Mouse (Mus musculus): ENCODE measurements around the gene Slc7a5. TPM values are rescaled to one million over a fixed set of nuclear protein-coding genes. Genes with fewer than 3 reads are reported as not detected.

Gene Slc7a5
- polyA plus RNA-seq, 1 experiment from 2014 or later, result 18.7 TPM

DNA sequence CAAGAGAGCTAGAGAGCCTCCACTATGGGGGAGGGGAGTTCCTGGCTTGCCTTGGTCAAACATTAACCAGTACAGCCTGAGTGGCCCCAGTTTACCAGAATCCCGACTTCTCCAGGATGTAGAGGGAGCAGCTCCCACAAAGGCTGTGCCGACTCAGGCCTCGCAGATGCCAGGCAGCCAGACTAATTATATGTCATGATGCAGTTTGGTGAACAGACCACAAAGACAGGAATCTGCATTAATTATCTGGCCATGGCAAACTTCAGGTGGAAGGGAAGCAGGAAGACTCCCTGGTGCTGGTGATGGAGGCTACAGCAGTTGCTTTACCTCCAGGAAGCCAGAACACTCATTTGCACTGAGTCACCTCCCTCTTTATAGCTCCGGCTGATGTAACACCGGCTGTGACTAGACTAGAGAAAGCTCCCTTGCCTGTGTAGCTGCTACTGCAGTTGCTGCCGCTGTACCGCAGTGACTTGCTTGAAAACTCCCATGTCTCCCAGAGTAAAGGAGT lies 9.6 kb downstream of the Slc7a5 start:
- Histone ChIP-seq H3K36me3 (ENCODE audit: control insufficient read depth, insufficient read depth, low read length) (peaks cover 16% of the 10 kb centered on the region), H3K27me3 (ENCODE audit: control insufficient read depth, insufficient read depth, low read length) (no peaks in the 10 kb centered on the region), H3K4me3 (ENCODE audit: control insufficient read depth in 1 of 2, insufficient read depth in 1 of 2, low read depth in 1 of 2, low read length in 2 of 2) (no peak overlapping the region; a peak in 1 of 4 replicates), H3K9me3 (ENCODE audit: control insufficient read depth, low read length) (no peaks in the 10 kb centered on the region), H3K27ac (replicated peaks in 1 of 2; ENCODE audit: control insufficient read depth in 1 of 2, insufficient read depth in 1 of 2, low read depth in 2 of 2, low read length in 2 of 2) (peak overlapping the region; percentile 71 to 82), H3K4me2 (ENCODE audit: low read length) (peak overlapping the region; percentile 53), H3K4me1 (ENCODE audit: control insufficient read depth in 2 of 2, insufficient read depth in 2 of 2, low read length in 2 of 2) (peaks cover 37 to 48% of the 10 kb centered on the region in 2 experiments), H3K9ac (ENCODE audit: low read length) (peak overlapping the region; percentile 45)
- peak; percentile 16 for ATAC-seq (ENCODE audit: insufficient number of reproducible peaks, insufficient read depth, low FRiP score, low read depth)
- WGBS, result 23% methylated on average over 7 of the region's 7 CpGs

DNA sequence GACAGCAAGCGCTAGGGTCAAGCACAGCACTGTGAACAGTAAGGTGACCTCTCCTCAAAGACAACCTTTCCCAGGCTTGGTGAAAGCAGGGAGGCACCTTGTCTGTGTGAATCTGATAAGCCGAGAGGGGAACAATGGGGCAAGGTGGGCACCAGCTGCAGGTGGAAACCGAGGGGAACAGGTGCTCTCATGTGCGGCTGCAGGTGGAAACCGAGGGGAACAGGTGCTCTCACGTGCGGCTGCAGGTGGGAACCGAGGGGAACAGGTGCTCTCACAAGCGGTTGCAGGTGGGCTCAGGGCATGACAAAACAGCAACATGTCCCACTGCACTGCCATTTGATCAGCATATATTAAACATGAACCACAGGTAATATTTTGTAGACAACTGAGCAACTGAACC lies 10.3 kb downstream of the Slc7a5 start:
- WGBS, result 89% methylated on average over 9 of the region's 9 CpGs
- Histone ChIP-seq H3K9me3 (ENCODE audit: control insufficient read depth, low read length) (no peaks in the 10 kb centered on the region), H3K36me3 (ENCODE audit: control insufficient read depth, insufficient read depth, low read length) (peaks cover 16% of the 10 kb centered on the region), H3K4me2 (ENCODE audit: low read length) (no peak overlapping the region), H3K4me1 (ENCODE audit: control insufficient read depth in 2 of 2, insufficient read depth in 2 of 2, low read length in 2 of 2) (peaks cover 32 to 46% of the 10 kb centered on the region in 2 experiments), H3K27me3 (ENCODE audit: control insufficient read depth, insufficient read depth, low read length) (no peaks in the 10 kb centered on the region), H3K4me3 (ENCODE audit: control insufficient read depth in 1 of 2, insufficient read depth in 1 of 2, low read depth in 1 of 2, low read length in 2 of 2) (no peak overlapping the region), H3K27ac (replicated peaks in 1 of 2; ENCODE audit: control insufficient read depth in 1 of 2, insufficient read depth in 1 of 2, low read depth in 2 of 2, low read length in 2 of 2) (peak overlapping the region in 1 of 2 experiments; percentile 82; a peak in 1 of 4 replicates), H3K9ac (ENCODE audit: low read length) (peak overlapping the region; percentile 45)
- ATAC-seq (ENCODE audit: insufficient number of reproducible peaks, insufficient read depth, low FRiP score, low read depth), result no peak

DNA sequence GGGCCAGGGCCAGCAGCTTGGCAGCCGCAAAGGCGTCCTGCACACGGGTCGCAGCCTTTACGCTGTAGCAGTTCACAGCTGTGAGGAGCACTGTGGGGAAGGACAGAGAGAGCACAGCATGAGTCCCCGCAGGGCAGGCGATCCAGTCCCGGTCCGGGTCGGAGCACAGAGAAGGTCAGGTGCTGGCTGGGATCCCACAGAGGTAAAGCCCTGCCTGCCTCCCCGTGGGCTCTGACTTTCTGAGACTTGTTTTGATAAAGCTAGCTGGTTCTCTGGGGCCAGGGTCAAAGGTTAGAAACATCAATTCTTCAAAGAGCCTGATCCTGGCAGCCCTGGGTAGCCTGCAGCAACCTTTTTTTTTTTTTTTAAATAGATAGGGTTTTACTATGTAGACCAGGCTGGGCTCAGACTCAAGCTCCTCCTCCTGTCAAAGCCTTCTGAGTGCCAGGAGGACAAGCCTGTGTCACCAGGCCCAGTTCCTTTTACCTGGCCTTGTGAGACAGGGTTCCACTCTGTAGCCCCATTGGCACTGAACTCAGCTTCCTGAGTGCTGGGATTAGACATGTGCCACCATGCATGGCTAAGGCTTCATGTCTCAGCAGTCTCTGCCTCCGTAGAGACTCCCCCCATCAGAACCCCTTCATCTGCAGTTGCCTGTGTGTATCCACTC lies 10.9 kb downstream of the Slc7a5 start:
- 76% methylated on average over 12 of the region's 12 CpGs for WGBS
- Histone ChIP-seq H3K27me3 (ENCODE audit: control insufficient read depth, insufficient read depth, low read length) (no peaks in the 10 kb centered on the region), H3K4me2 (ENCODE audit: low read length) (no peak overlapping the region), H3K27ac (replicated peaks in 1 of 2; ENCODE audit: control insufficient read depth in 1 of 2, insufficient read depth in 1 of 2, low read depth in 2 of 2, low read length in 2 of 2) (no peak overlapping the region), H3K36me3 (ENCODE audit: control insufficient read depth, insufficient read depth, low read length) (peaks cover 16% of the 10 kb centered on the region), H3K9ac (ENCODE audit: low read length) (peak overlapping the region; percentile 7; the same call in 1 of the 2 replicates), H3K4me1 (ENCODE audit: control insufficient read depth in 2 of 2, insufficient read depth in 2 of 2, low read length in 2 of 2) (peaks cover 26 to 40% of the 10 kb centered on the region in 2 experiments), H3K4me3 (ENCODE audit: control insufficient read depth in 1 of 2, insufficient read depth in 1 of 2, low read depth in 1 of 2, low read length in 2 of 2) (no peak overlapping the region), H3K9me3 (ENCODE audit: control insufficient read depth, low read length) (no peaks in the 10 kb centered on the region)
- no peak for ATAC-seq (ENCODE audit: insufficient number of reproducible peaks, insufficient read depth, low FRiP score, low read depth)

DNA sequence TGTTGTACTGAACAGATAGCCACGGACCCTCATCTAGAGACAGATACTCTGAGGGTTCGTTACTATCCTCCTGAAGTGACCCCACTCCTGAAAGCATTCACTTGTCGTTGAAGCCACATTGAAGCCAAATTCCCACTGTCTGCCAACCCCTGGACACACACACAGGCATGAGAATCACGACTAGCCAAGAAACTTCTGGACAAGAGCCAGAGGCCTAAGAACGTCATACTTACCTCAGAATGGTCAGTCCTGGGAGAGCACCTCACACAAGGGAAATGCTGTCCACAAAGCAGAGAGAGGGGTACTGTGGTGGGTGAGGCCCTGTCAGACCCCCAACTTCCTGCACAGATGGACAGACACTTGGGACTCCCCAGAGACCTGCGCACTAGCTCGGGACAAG lies 11.6 kb downstream of the Slc7a5 start:
- H3K4me2 ChIP-seq (ENCODE audit: low read length), result no peak overlapping the region
- H3K9ac ChIP-seq (ENCODE audit: low read length), result no peak overlapping the region
- no peak overlapping the region for H3K27ac ChIP-seq (replicated peaks in 1 of 2; ENCODE audit: control insufficient read depth in 1 of 2, insufficient read depth in 1 of 2, low read depth in 2 of 2, low read length in 2 of 2)
- peaks cover 23 to 34% of the 10 kb centered on the region in 2 experiments for H3K4me1 ChIP-seq (ENCODE audit: control insufficient read depth in 2 of 2, insufficient read depth in 2 of 2, low read length in 2 of 2)
- 69% methylated on average over 7 of the region's 7 CpGs for WGBS
- no peak for ATAC-seq (ENCODE audit: insufficient number of reproducible peaks, insufficient read depth, low FRiP score, low read depth)
- no peaks in the 10 kb centered on the region for H3K9me3 ChIP-seq (ENCODE audit: control insufficient read depth, low read length)
- H3K27me3 ChIP-seq (ENCODE audit: control insufficient read depth, insufficient read depth, low read length), result no peaks in the 10 kb centered on the region
- H3K4me3 ChIP-seq (ENCODE audit: control insufficient read depth in 1 of 2, insufficient read depth in 1 of 2, low read depth in 1 of 2, low read length in 2 of 2), result no peak overlapping the region
- peaks cover 16% of the 10 kb centered on the region for H3K36me3 ChIP-seq (ENCODE audit: control insufficient read depth, insufficient read depth, low read length)

DNA sequence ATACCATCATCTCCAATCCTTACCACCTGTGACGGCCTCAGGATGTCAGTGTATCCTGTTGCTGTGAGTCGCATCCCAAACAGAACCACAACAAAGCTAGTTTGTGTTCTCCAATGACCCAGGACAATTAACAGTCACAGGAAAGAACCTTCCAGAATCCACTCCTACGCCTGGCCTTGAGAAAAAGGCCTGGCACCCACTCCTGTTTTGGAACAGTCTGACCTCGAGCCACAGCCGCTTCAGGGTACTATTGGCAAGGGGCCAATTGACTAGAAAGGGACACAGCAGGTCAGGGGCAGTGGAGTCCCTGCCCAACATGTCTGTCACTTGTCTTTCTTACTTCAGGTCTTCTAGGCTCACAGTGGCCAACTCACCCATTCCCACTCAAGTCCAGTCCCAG lies 14.6 kb downstream of the Slc7a5 start:
- peaks cover 22% of the 10 kb centered on the region for H3K36me3 ChIP-seq (ENCODE audit: control insufficient read depth, insufficient read depth, low read length)
- no peak overlapping the region for H3K4me3 ChIP-seq (ENCODE audit: control insufficient read depth in 1 of 2, insufficient read depth in 1 of 2, low read depth in 1 of 2, low read length in 2 of 2)
- peaks cover 8 to 18% of the 10 kb centered on the region in 2 experiments for H3K4me1 ChIP-seq (ENCODE audit: control insufficient read depth in 2 of 2, insufficient read depth in 2 of 2, low read length in 2 of 2)
- no peak overlapping the region for H3K9ac ChIP-seq (ENCODE audit: low read length)
- no peaks in the 10 kb centered on the region for H3K9me3 ChIP-seq (ENCODE audit: control insufficient read depth, low read length)
- H3K27ac ChIP-seq (replicated peaks in 1 of 2; ENCODE audit: control insufficient read depth in 1 of 2, insufficient read depth in 1 of 2, low read depth in 2 of 2, low read length in 2 of 2), result no peak overlapping the region
- H3K4me2 ChIP-seq (ENCODE audit: low read length), result no peak overlapping the region
- H3K27me3 ChIP-seq (ENCODE audit: control insufficient read depth, insufficient read depth, low read length), result no peaks in the 10 kb centered on the region
- WGBS, result 63% methylated on average over 5 of the region's 5 CpGs
- no peak for ATAC-seq (ENCODE audit: insufficient number of reproducible peaks, insufficient read depth, low FRiP score, low read depth)

DNA sequence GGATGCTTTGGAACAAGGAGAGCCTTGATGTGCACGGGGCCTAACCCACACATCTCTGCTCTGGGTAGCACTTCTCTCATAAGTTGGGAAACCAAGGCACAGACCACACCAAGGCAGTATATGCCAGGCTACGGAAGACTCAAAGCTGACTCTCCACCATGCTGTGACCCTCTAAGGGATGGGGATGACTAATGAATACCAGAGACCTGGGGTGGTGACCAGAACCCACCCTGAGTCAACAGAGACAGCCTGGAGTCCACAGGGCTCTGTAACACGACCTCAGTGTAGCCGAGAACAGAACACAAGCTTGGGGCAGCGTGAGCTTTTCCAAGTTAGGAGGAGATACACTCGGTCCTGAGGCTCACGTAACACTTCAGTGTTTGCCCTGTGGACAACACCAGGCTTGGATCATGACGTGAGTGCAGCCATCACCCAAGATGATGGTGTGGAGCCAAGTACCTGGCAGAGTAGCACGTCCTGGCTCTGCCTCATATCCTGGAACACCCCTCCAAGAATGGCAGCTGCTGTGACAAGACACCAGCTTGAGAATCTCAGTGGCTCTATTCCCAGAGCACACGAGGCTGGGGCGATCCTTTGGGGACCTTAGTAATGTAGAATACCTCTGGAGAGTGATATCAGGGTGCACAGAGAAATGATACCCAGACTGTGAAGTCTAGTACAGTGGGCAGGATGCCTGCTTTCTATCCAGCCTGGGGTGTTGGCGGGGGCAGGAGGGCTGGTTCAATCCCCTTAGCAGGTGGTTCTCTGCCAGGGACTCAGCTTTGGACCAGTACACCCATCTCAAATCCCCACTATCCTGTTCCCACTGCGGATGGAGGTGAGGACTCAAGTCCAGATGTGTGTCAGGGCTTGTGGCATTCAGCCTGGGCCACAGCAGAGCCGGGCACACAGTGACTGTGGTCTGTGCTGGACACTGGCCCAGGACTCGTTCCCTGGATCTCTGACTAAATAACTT lies 17.4 kb downstream of the Slc7a5 start:
- ATAC-seq (ENCODE audit: insufficient number of reproducible peaks, insufficient read depth, low FRiP score, low read depth), result no peak
- no peaks in the 10 kb centered on the region; a peak in 1 of 4 replicates for H3K4me1 ChIP-seq (ENCODE audit: control insufficient read depth in 2 of 2, insufficient read depth in 2 of 2, low read length in 2 of 2)
- no peak overlapping the region for H3K4me2 ChIP-seq (ENCODE audit: low read length)
- no peak overlapping the region for H3K9ac ChIP-seq (ENCODE audit: low read length)
- no peaks in the 10 kb centered on the region for H3K27me3 ChIP-seq (ENCODE audit: control insufficient read depth, insufficient read depth, low read length)
- peaks cover 41% of the 10 kb centered on the region for H3K36me3 ChIP-seq (ENCODE audit: control insufficient read depth, insufficient read depth, low read length)
- no peaks in the 10 kb centered on the region for H3K9me3 ChIP-seq (ENCODE audit: control insufficient read depth, low read length)
- 80% methylated on average over 15 of the region's 15 CpGs for WGBS
- H3K27ac ChIP-seq (replicated peaks in 1 of 2; ENCODE audit: control insufficient read depth in 1 of 2, insufficient read depth in 1 of 2, low read depth in 2 of 2, low read length in 2 of 2), result no peak overlapping the region
- no peak overlapping the region for H3K4me3 ChIP-seq (ENCODE audit: control insufficient read depth in 1 of 2, insufficient read depth in 1 of 2, low read depth in 1 of 2, low read length in 2 of 2)

DNA sequence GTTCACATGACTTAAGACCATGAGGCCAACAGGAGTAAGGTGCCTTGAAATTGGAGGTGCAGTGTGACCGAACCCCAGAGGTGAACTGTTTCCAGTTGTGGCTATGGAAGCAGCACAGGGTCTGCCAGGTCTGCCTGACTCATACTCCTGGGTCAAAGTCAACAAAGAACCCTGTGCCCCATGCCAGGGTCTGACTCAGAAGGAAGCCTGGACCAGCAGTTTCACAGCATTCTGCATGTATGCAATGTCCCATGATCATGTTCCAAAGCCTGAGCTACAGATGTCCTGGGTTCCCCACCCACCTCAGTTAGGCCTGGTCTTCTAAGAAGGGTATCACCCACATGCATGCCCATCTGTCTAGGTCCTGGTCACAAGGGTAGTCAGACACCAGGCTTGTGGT lies 18.2 kb downstream of the Slc7a5 start:
- Histone ChIP-seq H3K4me1 (ENCODE audit: control insufficient read depth in 2 of 2, insufficient read depth in 2 of 2, low read length in 2 of 2) (no peaks in the 10 kb centered on the region; a peak in 1 of 4 replicates), H3K4me2 (ENCODE audit: low read length) (no peak overlapping the region), H3K9me3 (ENCODE audit: control insufficient read depth, low read length) (no peaks in the 10 kb centered on the region), H3K27me3 (ENCODE audit: control insufficient read depth, insufficient read depth, low read length) (no peaks in the 10 kb centered on the region), H3K4me3 (ENCODE audit: control insufficient read depth in 1 of 2, insufficient read depth in 1 of 2, low read depth in 1 of 2, low read length in 2 of 2) (no peak overlapping the region), H3K27ac (replicated peaks in 1 of 2; ENCODE audit: control insufficient read depth in 1 of 2, insufficient read depth in 1 of 2, low read depth in 2 of 2, low read length in 2 of 2) (no peak overlapping the region), H3K36me3 (ENCODE audit: control insufficient read depth, insufficient read depth, low read length) (peaks cover 42% of the 10 kb centered on the region), H3K9ac (ENCODE audit: low read length) (no peak overlapping the region)
- ATAC-seq (ENCODE audit: insufficient number of reproducible peaks, insufficient read depth, low FRiP score, low read depth), result no peak
- WGBS, result 100% methylated on average over 1 of the region's 1 CpGs

Data from heart, embryonic 14.5 days (tissue).